Mouse (Mus musculus) G1E (cell line): ENCODE measurements around the gene Cfd.

Source experiments
- CTCF ChIP-seq: IDR thresholded peaks from 2 replicates; pipeline ENCODE4 v1.5.1; 2012; ENCODE audit warnings: low read depth, low read length, inconsistent platforms, mixed read lengths
- GATA1 ChIP-seq: IDR thresholded peaks from 2 replicates; pipeline ENCODE4 v1.6.1; 2012; ENCODE audit warnings: borderline replicate concordance, low read length, inconsistent platforms, mixed read lengths
- GATA2 ChIP-seq: IDR thresholded peaks from 2 replicates; pipeline ENCODE4 v1.6.1; 2012; ENCODE audit warnings: low read depth, low read length, inconsistent platforms, borderline replicate concordance
- POLR2AphosphoS5 ChIP-seq: IDR thresholded peaks from 2 replicates; pipeline ENCODE4 v1.6.1; 2012; ENCODE audit warnings: low read depth, low read length, inconsistent platforms; ENCODE audit not compliant: insufficient replicate concordance
- TAL1 ChIP-seq: conservative IDR thresholded peaks from 2 replicates; pipeline ENCODE4 v1.6.1; 2012; ENCODE audit warnings: low read depth, low read length, inconsistent platforms, mixed read lengths

DNA sequence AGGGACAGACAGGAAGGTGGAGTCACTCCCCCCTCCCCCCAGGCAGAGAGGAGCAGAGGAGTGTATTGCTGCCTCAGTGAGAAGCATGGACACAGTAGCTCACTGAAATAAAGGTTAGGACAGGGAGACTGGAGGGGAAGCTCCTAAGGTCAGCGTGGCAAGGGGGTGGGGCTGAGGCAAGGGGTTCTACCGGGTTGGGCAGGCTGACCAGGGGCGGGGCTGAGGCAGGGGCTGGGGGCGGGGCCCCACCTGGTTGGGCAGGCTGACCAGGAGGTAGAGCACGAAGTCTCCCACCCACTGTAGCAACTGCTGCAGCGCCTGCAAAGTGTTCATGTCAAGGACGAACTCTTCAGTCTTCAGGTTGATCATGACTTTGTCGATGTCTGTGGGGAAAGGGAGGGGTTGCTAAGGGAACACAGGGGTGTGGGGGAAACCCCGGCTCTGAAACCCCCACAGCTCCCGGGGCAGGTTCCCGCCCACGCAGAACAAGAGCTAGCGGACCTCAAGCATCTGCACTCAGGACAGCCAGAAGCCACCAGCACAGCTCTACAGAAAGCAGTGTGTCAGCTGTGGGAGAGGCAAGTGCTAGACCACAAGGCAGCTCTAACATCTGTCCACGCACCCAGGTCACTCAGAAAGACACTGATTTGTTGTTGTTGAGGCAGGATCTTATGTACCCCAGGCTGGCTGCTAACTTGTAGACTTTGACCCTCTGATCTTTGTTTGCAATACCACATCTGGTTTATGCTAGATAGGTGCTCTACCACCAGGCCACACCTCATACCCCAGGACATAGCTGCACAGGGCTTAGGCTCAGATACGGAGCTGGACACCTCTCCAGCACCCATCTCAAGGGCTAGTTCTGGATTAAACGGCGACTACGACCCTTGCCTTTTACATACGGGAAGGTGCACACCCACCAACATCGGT lies 6.9 kb downstream of the Cfd start:
- no peak for TF ChIP-seq GATA1
- TF ChIP-seq CTCF = no peak
- TF ChIP-seq POLR2AphosphoS5 = no peak
- TF ChIP-seq TAL1 = no peak
- no peak for TF ChIP-seq GATA2
